Mouse (Mus musculus) c-Kit-negative CD71-positive TER-119-positive erythroid progenitor cells, embryonic 14.5 days (primary cell): Measurements from ENCODE around the gene Prpf19.

ENCODE experiments used
- DNase-seq: peaks from one replicate; pipeline ENCODE4 v3.0.0-alpha.2; 2013; ENCODE audit warnings: low read depth, low spot score

The Prpf19 gene

GRCm38 (mm10) chr19:10895016-10895528, at the start of gene Prpf19:
Gene Prpf19 (plus strand): TSS chr19:10895231.
- peak; percentile 93 for DNase-seq

GRCm38 (mm10) chr19:10845454-10845853, 49.6 kb upstream of the Prpf19 start:
- DNase-seq, result no peak

- no peak for DNase-seq
Measured at GRCm38 (mm10) chr19:10846150-10846549, 48.9 kb upstream of the Prpf19 start.

GRCm38 (mm10) chr19:10847311-10848087, 47.5 kb upstream of the Prpf19 start:
- DNase-seq, result no peak

- no peak for DNase-seq
Measured at GRCm38 (mm10) chr19:10855422-10855821, 39.6 kb upstream of the Prpf19 start.

- no peak for DNase-seq
Measured at GRCm38 (mm10) chr19:10856520-10856919, 38.5 kb upstream of the Prpf19 start.

GRCm38 (mm10) chr19:10860072-10860497, 34.9 kb upstream of the Prpf19 start:
- DNase-seq, result no peak

GRCm38 (mm10) chr19:10866351-10866750, 28.7 kb upstream of the Prpf19 start:
- DNase-seq, result no peak

- DNase-seq, result no peak
Measured at GRCm38 (mm10) chr19:10867946-10868622, 26.9 kb upstream of the Prpf19 start.

GRCm38 (mm10) chr19:10868623-10869141, 26.3 kb upstream of the Prpf19 start:
- DNase-seq, result no peak

GRCm38 (mm10) chr19:10869241-10869885, 25.7 kb upstream of the Prpf19 start:
- DNase-seq, result no peak

GRCm38 (mm10) chr19:10869886-10870527, 25.0 kb upstream of the Prpf19 start, which contains the start of gene Tmem132a:
Gene Tmem132a (minus strand): TSS chr19:10869940.
- no peak for DNase-seq

- no peak for DNase-seq
Measured at GRCm38 (mm10) chr19:10870676-10871075, 24.4 kb upstream of the Prpf19 start.

GRCm38 (mm10) chr19:10871328-10871961, 23.6 kb upstream of the Prpf19 start:
- no peak for DNase-seq

GRCm38 (mm10) chr19:10878201-10878837, 16.7 kb upstream of the Prpf19 start:
- no peak for DNase-seq

GRCm38 (mm10) chr19:10880085-10880974, 14.7 kb upstream of the Prpf19 start:
- no peak for DNase-seq

- DNase-seq, result no peak
Measured at GRCm38 (mm10) chr19:10880975-10881425, 14.0 kb upstream of the Prpf19 start.

- peak; percentile 81 for DNase-seq
Measured at GRCm38 (mm10) chr19:10881426-10882154, 13.4 kb upstream of the Prpf19 start, which contains the start of gene Tmem109. Gene Tmem109 (minus strand): TSS chr19:10882001.
